ENCODE assay signal across 17 mouse cellular contexts in genomic region chr5:149911968-149912367, GRCm38 (mm10).
DNase-seq lines count a peak whose midpoint lies in the region; ATAC-seq and TF ChIP-seq lines count a peak whose summit lies in the region.
"Had no signal": no experiment of that assay in that cellular context is flagged by ENCODE, and none has a peak within 500 bp of the region (broad histone marks: within the 10 kb centered on the region; RNA-seq: fewer than 3 reads in every experiment).

No protein-coding gene starts in this region.

- H3K4me2 ChIP-seq in liver, embryonic 14.5 days (ENCODE audit: low read depth) = no peak overlapping the region
- H3K4me2 ChIP-seq in liver, embryonic 11.5 days = no peak overlapping the region
- H3K4me2 ChIP-seq: kidney, embryonic 15.5 days; limb, embryonic 12.5 days; neural tube, embryonic 13.5 days had no signal

- no peaks in the 10 kb centered on the region for H3K36me3 ChIP-seq in liver, embryonic 14.5 days (replicated peaks; ENCODE audit: control insufficient read depth, insufficient read depth, low read depth)
- H3K36me3 ChIP-seq in liver, embryonic 11.5 days (ENCODE audit: control insufficient read depth, insufficient read depth, low read length) = no peaks in the 10 kb centered on the region
- no peaks in the 10 kb centered on the region for H3K36me3 ChIP-seq in MEL (ENCODE audit: control insufficient read depth in 1 of 2, insufficient read depth in 2 of 2, low read length in 2 of 2)
- no peaks in the 10 kb centered on the region for H3K36me3 ChIP-seq in forebrain, embryonic 10.5 days (replicated peaks)
- H3K36me3 ChIP-seq: G1E; kidney, embryonic 15.5 days; limb, embryonic 12.5 days; midbrain, embryonic 10.5 days; neural tube, embryonic 13.5 days had no signal

- H3K27ac ChIP-seq in liver, embryonic 14.5 days = no peak overlapping the region
- H3K27ac ChIP-seq in liver, embryonic 11.5 days (ENCODE audit: low read depth, low read length) = no peak overlapping the region
- no peak overlapping the region for H3K27ac ChIP-seq in MEL (ENCODE audit: control insufficient read depth, low read depth, low read length)
- H3K27ac ChIP-seq in forebrain, embryonic 10.5 days = no peak overlapping the region
- H3K27ac ChIP-seq: kidney, embryonic 15.5 days; left cerebral cortex, adult 2 months; limb, embryonic 12.5 days; midbrain, embryonic 10.5 days; neural tube, embryonic 13.5 days had no signal

- no peaks in the 10 kb centered on the region for H3K9me3 ChIP-seq in liver, embryonic 14.5 days (ENCODE audit: control insufficient read depth, low read length)
- H3K9me3 ChIP-seq in liver, embryonic 11.5 days (ENCODE audit: control insufficient read depth, low read length) = no peaks in the 10 kb centered on the region
- no peaks in the 10 kb centered on the region for H3K9me3 ChIP-seq in MEL (replicated peaks; ENCODE audit: insufficient read depth, low read length)
- no peaks in the 10 kb centered on the region for H3K9me3 ChIP-seq in forebrain, embryonic 10.5 days
- H3K9me3 ChIP-seq: kidney, embryonic 15.5 days; limb, embryonic 12.5 days; midbrain, embryonic 10.5 days; neural tube, embryonic 13.5 days had no signal

- no peak for ATAC-seq in CD4-positive, CD25-positive, alpha-beta regulatory T cell, adult 4 months
- ATAC-seq in liver, embryonic 14.5 days (ENCODE audit: insufficient read depth) = no peak
- ATAC-seq in liver, embryonic 11.5 days (replicated peaks; ENCODE audit: low FRiP score) = no peak
- ATAC-seq: forebrain, embryonic 14.5 days had no signal

- no peaks in the 10 kb centered on the region for H3K27me3 ChIP-seq in liver, embryonic 14.5 days (ENCODE audit: control insufficient read depth, insufficient read depth, low read length)
- H3K27me3 ChIP-seq in liver, embryonic 11.5 days (replicated peaks; ENCODE audit: control insufficient read depth, insufficient read depth, low read length) = no peaks in the 10 kb centered on the region
- no peaks in the 10 kb centered on the region for H3K27me3 ChIP-seq in MEL (ENCODE audit: control insufficient read depth in 1 of 2, insufficient read depth in 2 of 2, low read length in 2 of 2)
- no peaks in the 10 kb centered on the region for H3K27me3 ChIP-seq in forebrain, embryonic 10.5 days (ENCODE audit: poor library complexity, severe bottlenecking)
- H3K27me3 ChIP-seq: kidney, embryonic 15.5 days; limb, embryonic 12.5 days; neural tube, embryonic 13.5 days had no signal

- H3K4me3 ChIP-seq in liver, embryonic 14.5 days (ENCODE audit: insufficient read depth in 1 of 2, low read depth in 2 of 2, low read length in 2 of 2) = no peak overlapping the region
- no peak overlapping the region for H3K4me3 ChIP-seq in liver, embryonic 11.5 days (ENCODE audit: low read depth, low read length)
- H3K4me3 ChIP-seq in MEL (ENCODE audit: control insufficient read depth in 1 of 2, insufficient read depth in 1 of 2, low read depth in 2 of 2, low read length in 2 of 2) = no peak overlapping the region
- H3K4me3 ChIP-seq in forebrain, embryonic 10.5 days = no peak overlapping the region
- H3K4me3 ChIP-seq: kidney, embryonic 15.5 days; left cerebral cortex, adult 2 months; limb, embryonic 12.5 days; midbrain, embryonic 10.5 days; neural tube, embryonic 13.5 days had no signal

- H3K4me1 ChIP-seq in liver, embryonic 14.5 days (replicated peaks; ENCODE audit: control insufficient read depth in 2 of 2, insufficient read depth in 2 of 2, low read length in 1 of 2) = 0 out of 4 replicates have a peak, but pooled peaks cover 0 to 2% of the 10 kb centered on the region in 2 experiments
- no peaks in the 10 kb centered on the region for H3K4me1 ChIP-seq in liver, embryonic 11.5 days (replicated peaks; ENCODE audit: control insufficient read depth, insufficient read depth, low read length)
- no peaks in the 10 kb centered on the region for H3K4me1 ChIP-seq in MEL (ENCODE audit: control insufficient read depth in 1 of 2, insufficient read depth in 2 of 2, low read length in 2 of 2)
- H3K4me1 ChIP-seq in forebrain, embryonic 10.5 days = no peaks in the 10 kb centered on the region
- H3K4me1 ChIP-seq: midbrain, embryonic 10.5 days had no signal

- H3K79me2 ChIP-seq in MEL (ENCODE audit: control insufficient read depth, insufficient read depth, low read length, poor library complexity) = no peaks in the 10 kb centered on the region

- peak; percentile 2 for DNase-seq in CD4-positive, CD25-positive, alpha-beta regulatory T cell, adult 2 months (ENCODE audit: low read depth, low spot score)
- DNase-seq in liver, embryonic 14.5 days (ENCODE audit: low read depth in 3 of 3, low spot score in 3 of 3) = no peak
- DNase-seq in liver, embryonic 11.5 days (ENCODE audit: low spot score) = no peak
- peak; percentile 9 for DNase-seq in MEL (ENCODE audit: low read depth, low spot score)
- peak; percentile 7 for DNase-seq in induced T-regulatory cell, adult 2 months (ENCODE audit: low read depth)
- no peak for DNase-seq in frontal cortex, postnatal 36 days (ENCODE audit: low spot score in 2 of 2)
- no peak for DNase-seq in forebrain, embryonic 10.5 days (ENCODE audit: extremely low spot score, low spot score)
- DNase-seq: adrenal gland, postnatal 36 days; cerebellum, adult 8-10 months had no signal

- 0 out of 2 replicates have a peak, but pooled peaks have one; percentile 16 for TF ChIP-seq CTCF in liver, embryonic 14.5 days (IDR thresholded peaks at IDR 0.05; ENCODE audit: low read depth)
- peak; percentile 16 to 23 (median 20); a peak in 3 of 6 replicates for TF ChIP-seq CTCF in MEL (IDR thresholded peaks at IDR 0.05 in 2 of 3, conservative IDR thresholded peaks at IDR 0.05 in 1 of 3; ENCODE audit: control insufficient read depth in 1 of 3, insufficient read depth in 1 of 3, low read depth in 2 of 3, low read length in 3 of 3, poor library complexity in 1 of 3, severe bottlenecking in 1 of 3)

- 76% methylated on average over 8 of the region's 8 CpGs for WGBS in liver, embryonic 14.5 days (ENCODE audit: insufficient replicate concordance)
- 83% methylated on average over 8 of the region's 8 CpGs for WGBS in liver, embryonic 11.5 days
- WGBS in forebrain, embryonic 10.5 days = 88% methylated on average over 8 of the region's 8 CpGs

- no peak for TF ChIP-seq EP300 in liver, embryonic 14.5 days (IDR thresholded peaks at IDR 0.05; ENCODE audit: low read depth)
- TF ChIP-seq EP300 in MEL (IDR thresholded peaks at IDR 0.05; ENCODE audit: low read depth in 1 of 2, low read length in 2 of 2) = no peak

- no peak for TF ChIP-seq RAD21 in MEL (IDR thresholded peaks at IDR 0.05; ENCODE audit: low read depth, low read length)

- TF ChIP-seq POLR2A in MEL (IDR thresholded peaks at IDR 0.05; ENCODE audit: control insufficient read depth in 1 of 2, insufficient read depth in 1 of 2, low read depth in 1 of 2, low read length in 2 of 2, poor library complexity in 1 of 2) = no peak

- H3K9ac ChIP-seq in liver, embryonic 14.5 days (replicated peaks) = no peak overlapping the region
- H3K9ac ChIP-seq in liver, embryonic 11.5 days (ENCODE audit: low read depth, low read length) = no peak overlapping the region
- no peak overlapping the region for H3K9ac ChIP-seq in MEL (ENCODE audit: control insufficient read depth, low read depth, low read length, poor library complexity, severe bottlenecking)
- H3K9ac ChIP-seq: kidney, embryonic 15.5 days; limb, embryonic 12.5 days; neural tube, embryonic 13.5 days had no signal

TF ChIP-seq in MEL, 35 proteins besides CTCF, POLR2A, EP300 and RAD21:
- TF ChIP-seq CHD2 (IDR thresholded peaks at IDR 0.05; ENCODE audit: low read length) = no peak
- no peak for TF ChIP-seq USF1 (IDR thresholded peaks at IDR 0.05; ENCODE audit: low read depth, low read length)
- no peak for TF ChIP-seq ZC3H11A (IDR thresholded peaks at IDR 0.05; ENCODE audit: low read depth, low read length)
- TF ChIP-seq HCFC1 (IDR thresholded peaks at IDR 0.05; ENCODE audit: low read depth, low read length) = no peak
- TF ChIP-seq CHD1 (IDR thresholded peaks at IDR 0.05; ENCODE audit: low read depth, low read length) = no peak
- TF ChIP-seq NRF1 (IDR thresholded peaks at IDR 0.05; ENCODE audit: insufficient read depth, low read depth, low read length, poor library complexity, severe bottlenecking) = no peak
- TF ChIP-seq ZKSCAN1 (IDR thresholded peaks at IDR 0.05; ENCODE audit: low read depth, low read length) = no peak
- no peak for TF ChIP-seq ETS1 (IDR thresholded peaks at IDR 0.05; ENCODE audit: low read depth, low read length)
- no peak for TF ChIP-seq USF2 (IDR thresholded peaks at IDR 0.05; ENCODE audit: borderline replicate concordance in 1 of 2, insufficient read depth in 1 of 2, low read depth in 1 of 2, low read length in 2 of 2)
- no peak for TF ChIP-seq ZMIZ1 (IDR thresholded peaks at IDR 0.05; ENCODE audit: low read depth, low read length)
- no peak for TF ChIP-seq UBTF (IDR thresholded peaks at IDR 0.05; ENCODE audit: borderline replicate concordance, insufficient read depth, low read depth, low read length)
- no peak for TF ChIP-seq E2F4 (IDR thresholded peaks at IDR 0.05; ENCODE audit: borderline replicate concordance, low read depth, low read length)
- no peak for TF ChIP-seq MAX (IDR thresholded peaks at IDR 0.05; ENCODE audit: low read length)
- TF ChIP-seq GATA1 (IDR thresholded peaks at IDR 0.05; ENCODE audit: low read depth, low read length) = no peak
TF ChIP-seq in MEL: peak in this region for 0.

Comparison
In these comparisons a context has a peak if more than half of its experiments do, and no peak if none do; other contexts are left out.
1. DNase-seq: peak in CD4-positive, CD25-positive, alpha-beta regulatory T cell, adult 2 months (single experiment), MEL (single experiment) and induced T-regulatory cell, adult 2 months (single experiment); none in liver, embryonic 14.5 days (0 of 3), liver, embryonic 11.5 days (single experiment), frontal cortex, postnatal 36 days (0 of 2) and forebrain, embryonic 10.5 days (single experiment).